Mouse (Mus musculus): ENCODE measurements around the gene Gtf2a1. TPM values are rescaled to one million over a fixed set of nuclear protein-coding genes. Genes with fewer than 3 reads are reported as not detected.

The Gtf2a1 gene
- polyA plus RNA-seq (2014; fragmentation: Nextera tagmentation; extraction: Ambion mirVana), result 30.9 and 33.6 TPM in 2 replicates

GRCm38 (mm10) chr12:91589847-91590690 lies at the start of gene Gtf2a1:
TSS of gene Gtf2a1 (minus strand) at chr12:91590487.
- H3K9me3 ChIP-seq (ENCODE audit: control insufficient read depth, low read length), result no peaks in the 10 kb centered on the region
- H3K4me2 ChIP-seq (ENCODE audit: low read length), result peak within 1 kb of the TSS; percentile 84
- H3K27ac ChIP-seq (ENCODE audit: low read depth), result peak within 1 kb of the TSS; percentile 100
- ATAC-seq (replicated peaks; ENCODE audit: low FRiP score, low TSS enrichment, low read depth) (peak; percentile 87), DNase-seq (ENCODE audit: low spot score) (peak; percentile 99)
- H3K27me3 ChIP-seq (replicated peaks; ENCODE audit: control insufficient read depth, insufficient read depth, low read length), result no peaks in the 10 kb centered on the region
- WGBS, result under 1% methylated on average over 89 of the region's 99 CpGs
- H3K36me3 ChIP-seq (ENCODE audit: control insufficient read depth, insufficient read depth, low read length), result peaks cover 7% of the 10 kb centered on the region
- H3K4me3 ChIP-seq (ENCODE audit: low read depth, low read length), result peak within 1 kb of the TSS; percentile 85
- H3K4me1 ChIP-seq (replicated peaks; ENCODE audit: control insufficient read depth, insufficient read depth, low read length), result peaks cover 7% of the 10 kb centered on the region; the same call in 1 of the 2 replicates
- H3K9ac ChIP-seq (ENCODE audit: low read length), result peak within 1 kb of the TSS; percentile 100

DNA sequence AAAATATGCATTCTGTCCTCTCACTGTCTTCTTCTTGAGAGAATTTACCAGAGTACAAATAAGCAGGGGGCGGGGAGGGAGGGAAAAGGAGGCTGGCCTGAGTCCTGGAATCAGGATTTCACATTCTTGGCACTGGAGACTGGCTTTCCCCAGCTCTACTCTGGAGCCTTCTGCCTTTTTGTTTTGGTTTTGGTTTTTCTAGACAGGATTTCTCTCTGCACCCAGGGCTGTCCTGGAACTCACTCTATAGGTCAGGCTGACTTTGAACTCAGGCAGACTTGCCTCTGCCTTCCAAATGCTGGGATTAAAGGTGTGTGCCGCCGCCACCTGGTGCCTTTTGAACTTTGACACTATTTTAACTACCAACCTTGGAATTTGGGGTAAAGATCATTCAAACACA lies 48.1 kb upstream of the Gtf2a1 start:
- H3K4me1 ChIP-seq (replicated peaks; ENCODE audit: control insufficient read depth, insufficient read depth, low read length), result peaks cover 10% of the 10 kb centered on the region
- DNase-seq (ENCODE audit: low spot score) (no peak), ATAC-seq (replicated peaks; ENCODE audit: low FRiP score, low TSS enrichment, low read depth) (no peak)
- no peak overlapping the region for H3K27ac ChIP-seq (ENCODE audit: low read depth)
- H3K36me3 ChIP-seq (ENCODE audit: control insufficient read depth, insufficient read depth, low read length), result no peaks in the 10 kb centered on the region
- H3K4me3 ChIP-seq (ENCODE audit: low read depth, low read length), result no peak overlapping the region
- H3K9ac ChIP-seq (ENCODE audit: low read length), result no peak overlapping the region
- H3K9me3 ChIP-seq (ENCODE audit: control insufficient read depth, low read length), result no peaks in the 10 kb centered on the region
- H3K4me2 ChIP-seq (ENCODE audit: low read length), result no peak overlapping the region
- no peaks in the 10 kb centered on the region for H3K27me3 ChIP-seq (replicated peaks; ENCODE audit: control insufficient read depth, insufficient read depth, low read length)
- WGBS, result 84% methylated on average over 3 of the region's 3 CpGs

DNA sequence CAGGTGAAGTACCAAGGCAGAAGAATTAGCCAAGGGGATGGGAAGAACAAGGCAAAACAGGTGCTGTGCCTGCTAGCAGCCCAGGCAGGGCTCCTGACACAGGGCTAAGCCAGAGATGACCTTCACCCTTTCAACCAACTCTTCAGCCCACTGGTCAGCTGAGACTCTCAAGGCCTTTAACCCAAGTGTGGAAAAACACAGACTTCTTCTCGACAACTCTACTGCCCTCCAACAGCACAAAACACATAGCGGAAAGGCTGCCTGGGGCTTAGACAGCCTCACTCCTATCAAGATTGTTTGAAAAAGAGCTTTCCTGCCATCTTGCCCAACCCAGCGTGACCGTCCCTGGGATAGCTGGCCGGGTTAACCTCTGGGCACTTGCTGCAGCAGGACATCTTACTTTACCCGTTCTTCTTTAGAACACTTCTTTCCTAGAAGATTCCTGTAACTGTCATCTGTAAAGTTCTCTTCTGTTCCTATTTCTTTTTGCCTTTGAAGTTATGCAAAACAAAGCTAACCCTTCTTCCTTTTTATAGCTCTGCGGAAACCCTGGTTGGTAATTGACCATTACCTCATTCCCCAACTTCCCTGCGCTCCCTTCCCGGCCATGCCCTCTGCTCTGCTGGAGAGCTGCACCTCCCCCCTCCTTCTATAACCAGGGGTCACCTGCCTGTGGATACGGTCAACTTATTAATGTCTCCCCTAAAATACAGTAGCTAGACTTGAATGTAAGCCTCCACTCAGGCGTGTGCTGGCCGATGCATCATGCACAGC lies 47.0 kb upstream of the Gtf2a1 start:
- H3K9ac ChIP-seq (ENCODE audit: low read length), result no peak overlapping the region
- peaks cover 10% of the 10 kb centered on the region for H3K4me1 ChIP-seq (replicated peaks; ENCODE audit: control insufficient read depth, insufficient read depth, low read length)
- no peak for DNase-seq (ENCODE audit: low spot score)
- ATAC-seq (replicated peaks; ENCODE audit: low FRiP score, low TSS enrichment, low read depth), result no peak
- no peaks in the 10 kb centered on the region for H3K36me3 ChIP-seq (ENCODE audit: control insufficient read depth, insufficient read depth, low read length)
- no peaks in the 10 kb centered on the region for H3K9me3 ChIP-seq (ENCODE audit: control insufficient read depth, low read length)
- WGBS, result 73% methylated on average over 12 of the region's 12 CpGs
- no peak overlapping the region for H3K27ac ChIP-seq (ENCODE audit: low read depth)
- no peaks in the 10 kb centered on the region for H3K27me3 ChIP-seq (replicated peaks; ENCODE audit: control insufficient read depth, insufficient read depth, low read length)
- H3K4me3 ChIP-seq (ENCODE audit: low read depth, low read length), result no peak overlapping the region
- H3K4me2 ChIP-seq (ENCODE audit: low read length), result no peak overlapping the region

DNA sequence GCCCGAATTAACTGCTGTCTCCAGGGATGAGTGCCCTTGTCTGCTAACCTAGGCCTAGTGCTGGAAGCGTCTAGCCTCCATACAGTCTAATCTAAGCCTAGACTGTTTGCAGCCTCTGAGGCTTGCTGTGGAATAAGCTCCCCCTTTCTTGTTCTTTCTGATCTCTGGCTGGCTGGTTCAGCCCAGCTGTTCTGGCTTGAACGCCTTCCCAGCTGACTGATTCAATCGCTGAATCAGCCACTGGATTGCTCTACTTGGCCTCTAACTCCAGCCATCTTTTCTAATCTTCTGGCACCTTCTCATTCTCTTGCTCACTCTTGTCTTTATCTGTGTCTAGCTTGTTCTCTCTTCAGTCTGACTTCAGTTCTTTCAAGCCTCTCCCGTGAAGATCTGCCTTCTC lies 36.2 kb upstream of the Gtf2a1 start:
- ATAC-seq (replicated peaks; ENCODE audit: low FRiP score, low TSS enrichment, low read depth) (no peak), DNase-seq (ENCODE audit: low spot score) (no peak)
- Histone ChIP-seq H3K27ac (ENCODE audit: low read depth) (no peak overlapping the region), H3K9ac (ENCODE audit: low read length) (no peak overlapping the region), H3K27me3 (replicated peaks; ENCODE audit: control insufficient read depth, insufficient read depth, low read length) (no peaks in the 10 kb centered on the region), H3K9me3 (ENCODE audit: control insufficient read depth, low read length) (no peaks in the 10 kb centered on the region), H3K4me3 (ENCODE audit: low read depth, low read length) (no peak overlapping the region), H3K36me3 (ENCODE audit: control insufficient read depth, insufficient read depth, low read length) (no peaks in the 10 kb centered on the region), H3K4me1 (replicated peaks; ENCODE audit: control insufficient read depth, insufficient read depth, low read length) (0 out of 2 replicates have a peak, but pooled peaks cover 3% of the 10 kb centered on the region), H3K4me2 (ENCODE audit: low read length) (no peak overlapping the region)
- 93% methylated on average over 5 of the region's 5 CpGs for WGBS

DNA sequence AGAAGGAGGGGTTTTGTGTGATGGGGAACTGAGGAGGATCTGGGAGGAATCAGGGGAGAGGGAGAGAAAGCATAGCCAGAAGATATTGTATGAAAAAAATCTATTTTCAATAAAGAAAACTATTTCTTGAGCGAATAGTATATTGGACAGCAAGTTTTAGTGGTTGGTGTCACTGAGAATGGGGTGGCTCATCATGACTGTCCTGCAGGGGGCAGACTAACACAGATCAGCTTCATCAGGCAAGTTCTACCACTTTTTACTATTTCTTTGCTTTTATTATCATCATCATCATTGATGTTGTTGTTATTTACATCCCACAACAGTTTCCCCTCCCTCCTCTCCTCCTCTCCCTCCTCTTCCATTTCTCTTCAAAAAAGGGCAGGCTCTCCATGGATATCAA lies 34.7 kb upstream of the Gtf2a1 start:
- no peak overlapping the region for H3K4me3 ChIP-seq (ENCODE audit: low read depth, low read length)
- no peaks in the 10 kb centered on the region for H3K27me3 ChIP-seq (replicated peaks; ENCODE audit: control insufficient read depth, insufficient read depth, low read length)
- H3K4me2 ChIP-seq (ENCODE audit: low read length), result no peak overlapping the region
- no peaks in the 10 kb centered on the region for H3K9me3 ChIP-seq (ENCODE audit: control insufficient read depth, low read length)
- DNase-seq (ENCODE audit: low spot score), result no peak
- H3K9ac ChIP-seq (ENCODE audit: low read length), result no peak overlapping the region
- no peaks in the 10 kb centered on the region for H3K4me1 ChIP-seq (replicated peaks; ENCODE audit: control insufficient read depth, insufficient read depth, low read length)
- H3K36me3 ChIP-seq (ENCODE audit: control insufficient read depth, insufficient read depth, low read length), result no peaks in the 10 kb centered on the region
- WGBS, result 89% methylated on average over 1 of the region's 1 CpGs
- H3K27ac ChIP-seq (ENCODE audit: low read depth), result no peak overlapping the region
- no peak for ATAC-seq (replicated peaks; ENCODE audit: low FRiP score, low TSS enrichment, low read depth)

DNA sequence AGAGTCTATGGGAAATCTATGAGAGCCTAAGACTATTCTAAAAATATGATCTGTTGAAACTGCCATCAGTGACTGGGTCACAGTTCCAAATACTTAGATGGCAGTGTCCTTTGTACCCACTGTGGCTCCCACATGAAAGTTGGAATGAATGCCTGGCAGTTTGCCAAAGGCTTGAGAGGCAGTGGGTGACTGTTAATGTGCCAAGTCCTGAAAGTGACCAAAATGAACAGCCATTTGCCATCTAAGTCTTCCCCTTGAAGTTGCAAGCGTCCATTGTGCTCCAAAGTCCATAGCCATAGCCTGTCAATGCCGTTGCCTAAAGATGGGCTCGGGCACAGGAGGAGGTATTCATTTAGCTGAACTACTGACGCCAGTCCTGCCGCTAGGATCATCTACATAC lies 19.1 kb upstream of the Gtf2a1 start:
- H3K4me2 ChIP-seq (ENCODE audit: low read length), result no peak overlapping the region
- no peak for ATAC-seq (replicated peaks; ENCODE audit: low FRiP score, low TSS enrichment, low read depth)
- no peaks in the 10 kb centered on the region for H3K9me3 ChIP-seq (ENCODE audit: control insufficient read depth, low read length)
- H3K4me3 ChIP-seq (ENCODE audit: low read depth, low read length), result no peak overlapping the region
- H3K36me3 ChIP-seq (ENCODE audit: control insufficient read depth, insufficient read depth, low read length), result no peaks in the 10 kb centered on the region
- H3K27ac ChIP-seq (ENCODE audit: low read depth), result no peak overlapping the region
- H3K27me3 ChIP-seq (replicated peaks; ENCODE audit: control insufficient read depth, insufficient read depth, low read length), result no peaks in the 10 kb centered on the region
- no peaks in the 10 kb centered on the region for H3K4me1 ChIP-seq (replicated peaks; ENCODE audit: control insufficient read depth, insufficient read depth, low read length)
- 93% methylated on average over 5 of the region's 5 CpGs for WGBS
- no peak overlapping the region for H3K9ac ChIP-seq (ENCODE audit: low read length)
- DNase-seq (ENCODE audit: low spot score), result no peak

- H3K27ac ChIP-seq (ENCODE audit: low read depth), result no peak overlapping the region
- 63% methylated on average over 7 of the region's 7 CpGs for WGBS
- DNase-seq (ENCODE audit: low spot score), result no peak
These were observed 17.4 kb upstream of the Gtf2a1 start for GRCm38 (mm10) chr12:91607678-91608077.

GRCm38 (mm10) chr12:91606651-91607050 lies 16.4 kb upstream of the Gtf2a1 start:
- Histone ChIP-seq H3K27ac (ENCODE audit: low read depth) (no peak overlapping the region), H3K27me3 (replicated peaks; ENCODE audit: control insufficient read depth, insufficient read depth, low read length) (no peaks in the 10 kb centered on the region), H3K36me3 (ENCODE audit: control insufficient read depth, insufficient read depth, low read length) (no peaks in the 10 kb centered on the region), H3K4me3 (ENCODE audit: low read depth, low read length) (no peak overlapping the region), H3K4me2 (ENCODE audit: low read length) (no peak overlapping the region), H3K9ac (ENCODE audit: low read length) (no peak overlapping the region), H3K4me1 (replicated peaks; ENCODE audit: control insufficient read depth, insufficient read depth, low read length) (no peaks in the 10 kb centered on the region), H3K9me3 (ENCODE audit: control insufficient read depth, low read length) (no peaks in the 10 kb centered on the region)
- ATAC-seq (replicated peaks; ENCODE audit: low FRiP score, low TSS enrichment, low read depth) (no peak), DNase-seq (ENCODE audit: low spot score) (no peak)
- 87% methylated on average over 13 of the region's 13 CpGs for WGBS

More at GRCm38 (mm10) chr12:91607678-91608077, 17.4 kb upstream of the Gtf2a1 start:
- H3K4me1 ChIP-seq (replicated peaks; ENCODE audit: control insufficient read depth, insufficient read depth, low read length), result no peaks in the 10 kb centered on the region
- H3K27me3 ChIP-seq (replicated peaks; ENCODE audit: control insufficient read depth, insufficient read depth, low read length), result no peaks in the 10 kb centered on the region
- H3K9me3 ChIP-seq (ENCODE audit: control insufficient read depth, low read length), result no peaks in the 10 kb centered on the region
- H3K36me3 ChIP-seq (ENCODE audit: control insufficient read depth, insufficient read depth, low read length), result no peaks in the 10 kb centered on the region
- H3K4me2 ChIP-seq (ENCODE audit: low read length), result no peak overlapping the region
- no peak overlapping the region for H3K9ac ChIP-seq (ENCODE audit: low read length)
- ATAC-seq (replicated peaks; ENCODE audit: low FRiP score, low TSS enrichment, low read depth), result no peak
- H3K4me3 ChIP-seq (ENCODE audit: low read depth, low read length), result no peak overlapping the region
